Mouse (Mus musculus): ENCODE data around the gene Orc6.

- no peak for TF ChIP-seq EP300 (optimal IDR thresholded peaks at IDR 0.05)
- TF ChIP-seq CTCF (IDR thresholded peaks at IDR 0.05; ENCODE audit: low read depth): no peak
These were observed 4.1 kb downstream of the Orc6 start for GRCm38 (mm10) chr8:85303531-85303930.

Data from stomach, postnatal 0 days (tissue).